Mouse (Mus musculus) limb, embryonic 13.5 days (tissue): ENCODE data around the gene Pml. TPM values are rescaled to one million over a fixed set of nuclear protein-coding genes. Genes with fewer than 3 reads are reported as not detected.

Source experiments
- ATAC-seq: fragments of 200-750 bp; cut with Nextera tagmentation; 2 replicates; pipeline ENCODE4 v1.8.0; 2017; ENCODE audit warnings: low read depth, moderate number of reproducible peaks, moderate TSS enrichment; ENCODE audit not compliant: low FRiP score
- H3K27ac ChIP-seq: fragments of 300-500 bp; sonication (generic); 2 replicates; pipeline ENCODE4 v1.5.1; 2015; ENCODE audit warnings: inconsistent platforms, mild to moderate bottlenecking, moderate library complexity
- H3K27me3 ChIP-seq: fragments of 300-500 bp; sonication (generic); 2 replicates; pipeline ENCODE4 v1.6.1; 2015; ENCODE audit warnings: mild to moderate bottlenecking, inconsistent platforms
- H3K36me3 ChIP-seq: fragments of 300-500 bp; sonication (generic); 2 replicates; pipeline ENCODE4 v1.6.1; 2015; ENCODE audit warnings: inconsistent platforms, mild to moderate bottlenecking, moderate library complexity
- H3K4me1 ChIP-seq: fragments of 300-500 bp; sonication (generic); 2 replicates; pipeline ENCODE4 v1.6.1; 2015; ENCODE audit warnings: inconsistent platforms
- H3K4me2 ChIP-seq: fragments of 300-500 bp; sonication (generic); replicated peaks from 2 replicates; pipeline ENCODE4 v1.6.1; 2015; ENCODE audit warnings: inconsistent platforms, mild to moderate bottlenecking, moderate library complexity
- H3K4me3 ChIP-seq: fragments of 300-500 bp; sonication (generic); 2 replicates; pipeline ENCODE4 v1.5.1; 2015; ENCODE audit warnings: moderate library complexity, mild to moderate bottlenecking, inconsistent platforms
- H3K9ac ChIP-seq: fragments of 300-500 bp; sonication (generic); 2 replicates; pipeline ENCODE4 v1.6.1; 2015; ENCODE audit warnings: mild to moderate bottlenecking, inconsistent platforms
- H3K9me3 ChIP-seq: fragments of 300-500 bp; sonication (generic); 2 replicates; pipeline ENCODE4 v1.6.1; 2016; ENCODE audit warnings: inconsistent platforms
- WGBS: fragments of 180-500 bp; shearing (Covaris S2); methylation state at CpG from one replicate; pipeline ENCODE4 v1.1.7; 2015; 5-methylcytosine and 5-hydroxymethylcytosine counted together
- microRNA-seq: library from miRNA; unstranded; fragments of <30 nt; microRNA quantifications from one replicate; pipeline ENCODE4, GENCODE M21; 2016
- polyA plus RNA-seq: library from polyadenylated mRNA; unstranded; fragments of >200 nt; fragmentation: Nextera tagmentation; extraction: Ambion mirVana; gene quantifications from 2 replicates; pipeline ENCODE4 v1.2.1, GENCODE M21; 2015

Pml gene
- polyA plus RNA-seq, 1 experiment from 2014 or later: 18.2 TPM

GRCm38 (mm10) chr9:58169426-58169825 is 80.2 kb downstream of the Pml start:
- WGBS: 80% methylated on average over 6 of the region's 6 CpGs

DNA sequence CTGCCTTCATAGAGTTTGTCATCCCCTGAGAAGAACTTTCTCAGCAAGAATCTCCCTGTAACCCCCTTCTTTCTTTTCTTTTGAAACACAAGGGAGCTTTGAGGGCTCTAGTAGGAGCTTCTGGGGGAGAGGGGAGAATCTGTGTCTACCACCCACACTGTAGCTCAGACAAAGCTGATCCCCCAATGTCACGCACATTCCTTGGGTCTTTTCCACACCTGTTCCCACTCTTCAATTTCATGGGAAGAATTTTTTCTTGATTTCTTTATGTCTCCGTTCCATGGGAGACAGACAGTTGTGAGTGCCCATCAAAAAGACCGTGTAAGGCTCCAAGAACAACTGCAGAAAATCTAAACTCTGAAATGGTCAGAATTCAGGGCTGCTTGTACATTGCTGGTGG is 80.7 kb downstream of the Pml start:
- peak overlapping the region; percentile 28; the same call in 1 of the 2 replicates for H3K27ac ChIP-seq
- no peak overlapping the region for H3K4me3 ChIP-seq
- peaks cover 7% of the 10 kb centered on the region; the same call in 1 of the 2 replicates for H3K9me3 ChIP-seq
- no peak overlapping the region for H3K9ac ChIP-seq
- H3K27me3 ChIP-seq: no peaks in the 10 kb centered on the region
- ATAC-seq: peak; percentile 76
- H3K4me1 ChIP-seq: peaks cover 9% of the 10 kb centered on the region
- 59% methylated on average over 3 of the region's 3 CpGs for WGBS
- no peaks in the 10 kb centered on the region for H3K36me3 ChIP-seq
- no peak overlapping the region for H3K4me2 ChIP-seq

More at GRCm38 (mm10) chr9:58169426-58169825, 80.2 kb downstream of the Pml start:
- Histone ChIP-seq H3K27ac (no peak overlapping the region), H3K27me3 (no peaks in the 10 kb centered on the region), H3K36me3 (no peaks in the 10 kb centered on the region), H3K4me1 (peaks cover 10% of the 10 kb centered on the region), H3K9ac (no peak overlapping the region), H3K9me3 (peaks cover 7% of the 10 kb centered on the region; the same call in 1 of the 2 replicates), H3K4me3 (no peak overlapping the region), H3K4me2 (no peak overlapping the region)
- ATAC-seq: no peak

Small RNA genes lying within 50 kb of the gene (microRNA-seq; reads per million reads assigned to microRNA genes)
- not detected for gene Mir6385

Other genes with a start within 250 kb of the Pml start
- gene Cyp11a1, start 243.4 kb downstream of the Pml start, polyA plus RNA-seq: 0.68 and 0.81 TPM in 2 replicates
- 25.3 and 29.9 TPM in 2 replicates for gene Stra6, start 186.0 kb downstream of the Pml start, polyA plus RNA-seq
- 0.15 and 0.20 TPM in 2 replicates for gene Ccdc33, start 131.0 kb downstream of the Pml start, polyA plus RNA-seq
- gene Islr, start 45.5 kb downstream of the Pml start, polyA plus RNA-seq: 207 and 210 TPM in 2 replicates
- gene Islr2, start 45.5 kb downstream of the Pml start, polyA plus RNA-seq: 2.0 and 2.1 TPM in 2 replicates
- gene Stoml1, start 3.4 kb upstream of the Pml start, polyA plus RNA-seq: 44.2 and 45.6 TPM in 2 replicates
- gene Loxl1, start 63.4 kb upstream of the Pml start, polyA plus RNA-seq: 51.3 and 52.2 TPM in 2 replicates
- gene Tbc1d21, start 120.7 kb upstream of the Pml start, polyA plus RNA-seq: not detected in 2 replicates
- gene Insyn1, start 238.8 kb upstream of the Pml start, polyA plus RNA-seq: 2.1 and 3.6 TPM in 2 replicates